Mouse (Mus musculus) forebrain, embryonic 12.5 days (tissue): Measurements from ENCODE around the gene Msmo1. TPM values are rescaled to one million over a fixed set of nuclear protein-coding genes. Genes with fewer than 3 reads are reported as not detected.

Source experiments
- ATAC-seq: fragments of 200-750 bp; cut with Nextera tagmentation; 2 replicates; pipeline ENCODE4 v1.8.0; 2017; ENCODE audit warnings: moderate TSS enrichment; ENCODE audit not compliant: low FRiP score
- H3K27ac ChIP-seq: fragments of 300-500 bp; sonication (generic); 2 replicates; pipeline ENCODE4 v1.5.1; 2016; ENCODE audit warnings: mild to moderate bottlenecking
- H3K27me3 ChIP-seq: fragments of 300-500 bp; sonication (generic); 2 replicates; pipeline ENCODE4 v1.6.1; 2016; ENCODE audit warnings: mild to moderate bottlenecking
- H3K36me3 ChIP-seq: fragments of 300-500 bp; sonication (generic); replicated peaks from 2 replicates; pipeline ENCODE4 v1.6.1; 2016; ENCODE audit warnings: mild to moderate bottlenecking
- H3K4me1 ChIP-seq: fragments of 300-500 bp; sonication (generic); 2 replicates; pipeline ENCODE4 v1.6.1; 2016
- H3K4me2 ChIP-seq: fragments of 300-500 bp; sonication (generic); 2 replicates; pipeline ENCODE4 v1.6.1; 2016; ENCODE audit warnings: mild to moderate bottlenecking, moderate library complexity
- H3K4me3 ChIP-seq: fragments of 300-500 bp; sonication (generic); replicated peaks from 2 replicates; pipeline ENCODE4 v1.5.1; 2016; ENCODE audit warnings: mild to moderate bottlenecking
- H3K9ac ChIP-seq: fragments of 300-500 bp; sonication (generic); 2 replicates; pipeline ENCODE4 v1.6.1; 2016; ENCODE audit warnings: mild to moderate bottlenecking
- H3K9me3 ChIP-seq: fragments of 300-500 bp; sonication (generic); 2 replicates; pipeline ENCODE4 v1.6.1; 2016
- WGBS: fragments of 180-500 bp; shearing (Covaris S2); methylation state at CpG from one replicate; pipeline ENCODE4 v1.1.7; 2016; 5-methylcytosine and 5-hydroxymethylcytosine counted together
- polyA plus RNA-seq: library from polyadenylated mRNA; unstranded; fragments of >200 nt; fragmentation: Nextera tagmentation; extraction: Ambion mirVana; gene quantifications from 2 replicates; pipeline ENCODE4 v1.2.1, GENCODE M21; 2016

The Msmo1 gene
- polyA plus RNA-seq, 1 experiment from 2014 or later = 194 TPM

DNA sequence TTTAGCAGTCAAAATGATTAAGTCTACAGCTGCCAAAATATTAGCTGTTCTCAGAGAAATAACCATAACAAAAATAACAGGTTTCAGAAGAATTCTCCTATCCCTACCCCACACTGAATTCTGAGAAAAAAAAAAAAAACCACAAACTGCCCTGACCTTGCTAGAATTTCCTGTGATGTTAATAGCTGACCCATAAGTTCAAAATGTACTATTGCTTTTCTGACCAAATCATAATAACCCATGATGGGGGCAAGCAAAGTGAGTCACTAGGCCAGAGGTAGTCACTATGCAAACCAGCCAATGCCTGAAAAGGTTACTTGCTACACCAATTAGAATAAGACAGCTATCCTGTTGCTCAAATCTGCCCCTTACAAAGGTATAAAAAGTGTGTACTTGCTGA lies 26.1 kb downstream of the Msmo1 start:
- Histone ChIP-seq H3K9me3 (no peaks in the 10 kb centered on the region), H3K27ac (no peak overlapping the region), H3K36me3 (no peaks in the 10 kb centered on the region), H3K4me1 (0 out of 2 replicates have a peak, but pooled peaks cover 4% of the 10 kb centered on the region), H3K27me3 (no peaks in the 10 kb centered on the region), H3K4me3 (no peak overlapping the region), H3K9ac (no peak overlapping the region), H3K4me2 (no peak overlapping the region)
- ATAC-seq = no peak

DNA sequence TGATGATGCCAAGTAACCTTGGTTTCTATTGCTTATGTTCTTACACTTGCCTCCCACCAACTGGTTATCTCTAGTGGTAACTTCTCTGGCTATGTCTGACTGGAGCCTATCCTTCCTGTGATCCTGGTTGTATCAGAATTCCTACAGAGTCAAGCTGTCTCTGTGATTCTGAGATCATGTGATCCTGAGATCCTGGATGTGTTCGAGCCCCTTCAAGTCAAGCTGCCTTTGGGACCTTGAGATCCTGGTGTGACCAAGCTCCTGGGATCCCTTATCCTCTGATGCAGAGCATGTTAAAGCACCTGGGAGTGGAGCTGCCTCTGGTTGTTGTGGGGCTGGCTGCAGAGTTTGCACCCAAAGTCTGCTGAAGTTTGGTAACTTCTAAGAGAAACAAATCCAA lies 30.4 kb downstream of the Msmo1 start:
- WGBS = 83% methylated on average over 1 of the region's 1 CpGs

DNA sequence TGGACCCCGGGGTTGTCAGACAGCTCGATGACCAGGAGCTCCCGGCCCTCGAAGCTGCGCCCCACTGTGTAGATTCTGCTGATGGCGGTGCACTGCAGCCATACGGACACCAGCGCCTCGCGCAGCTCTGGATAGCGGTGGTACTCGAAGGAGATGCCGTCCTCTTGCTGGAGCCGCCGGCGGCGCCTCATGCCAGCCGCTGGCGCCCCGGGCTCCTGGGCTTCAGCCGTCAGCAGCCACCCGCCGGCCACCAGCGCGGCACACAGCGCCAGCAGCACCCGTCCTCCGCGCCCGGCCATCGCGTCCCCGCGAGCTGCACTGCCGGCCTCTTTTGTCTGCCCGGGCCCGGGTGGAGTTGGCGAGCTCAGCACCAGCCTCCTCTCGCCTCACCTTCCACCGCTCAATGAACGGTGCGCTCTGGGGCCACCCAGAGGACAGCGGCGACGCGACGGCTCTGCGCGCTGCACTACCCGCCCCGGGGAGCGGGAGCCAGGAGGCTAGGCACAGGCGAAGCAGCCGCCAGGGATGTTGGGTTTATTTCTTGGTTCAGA lies 40.9 kb downstream of the Msmo1 start, which contains the start of gene Cpe:
TSS of gene Cpe (minus strand) at position 404 of the 551 bp plus-strand sequence.
- H3K36me3 ChIP-seq = no peaks in the 10 kb centered on the region
- WGBS = under 1% methylated on average over 51 of the region's 54 CpGs
- ATAC-seq = peak; percentile 98
- no peaks in the 10 kb centered on the region for H3K9me3 ChIP-seq
- H3K27me3 ChIP-seq = no peaks in the 10 kb centered on the region
- H3K9ac ChIP-seq = peak within 1 kb of the TSS; percentile 96
- H3K27ac ChIP-seq = peak within 1 kb of the TSS; percentile 99
- peaks cover 31% of the 10 kb centered on the region for H3K4me1 ChIP-seq
- H3K4me2 ChIP-seq = peak within 1 kb of the TSS; percentile 63
- peak within 1 kb of the TSS; percentile 81 for H3K4me3 ChIP-seq

More for the DNA sequence above, 30.4 kb downstream of the Msmo1 start:
- no peak overlapping the region for H3K4me2 ChIP-seq
- no peaks in the 10 kb centered on the region for H3K4me1 ChIP-seq
- no peak for ATAC-seq
- no peak overlapping the region for H3K9ac ChIP-seq
- no peak overlapping the region for H3K4me3 ChIP-seq
- H3K36me3 ChIP-seq = no peaks in the 10 kb centered on the region
- H3K9me3 ChIP-seq = no peaks in the 10 kb centered on the region
- no peak overlapping the region for H3K27ac ChIP-seq
- no peaks in the 10 kb centered on the region for H3K27me3 ChIP-seq

DNA sequence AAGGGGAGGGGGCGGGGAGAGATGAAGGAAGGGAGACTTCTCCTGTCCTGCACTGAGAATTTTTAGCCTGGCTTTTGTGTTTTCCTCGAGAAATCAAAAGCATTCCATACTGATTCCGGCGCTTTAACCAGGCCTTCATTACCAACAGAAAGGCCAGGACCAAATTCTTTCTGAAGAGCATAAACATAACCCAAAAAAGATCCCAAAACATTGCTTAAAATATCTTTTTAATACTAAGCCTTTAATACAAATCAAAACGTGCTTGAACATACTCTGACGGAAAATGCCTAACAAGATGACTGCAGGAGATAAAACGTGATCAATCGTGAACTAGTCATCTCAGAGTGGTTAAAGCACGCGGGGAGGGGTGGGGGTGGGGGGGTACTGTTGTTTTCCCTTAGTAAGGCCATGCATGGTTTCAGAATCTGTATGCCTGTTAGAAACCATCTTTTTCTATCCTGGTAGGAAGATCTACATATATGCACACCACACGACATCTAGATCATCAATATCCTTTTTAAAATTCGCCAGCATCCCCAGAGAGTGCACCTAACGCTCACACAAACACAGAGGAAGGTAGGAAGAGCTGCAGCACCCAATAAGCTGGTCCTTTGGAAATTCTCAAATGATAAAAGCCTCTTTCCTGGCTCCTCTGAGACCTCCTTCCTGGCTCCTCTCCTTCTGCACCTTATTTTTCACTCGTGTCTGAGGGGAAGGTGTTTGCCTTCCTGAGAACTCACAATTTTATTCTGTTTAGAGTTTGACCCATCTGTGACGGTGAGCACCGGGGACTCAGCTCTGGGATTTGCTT lies 41.8 kb downstream of the Msmo1 start:
- peaks cover 34% of the 10 kb centered on the region for H3K4me1 ChIP-seq
- H3K9ac ChIP-seq = peak overlapping the region; percentile 96
- peak overlapping the region; percentile 99 for H3K27ac ChIP-seq
- ATAC-seq = no peak
- peak overlapping the region; percentile 63 for H3K4me2 ChIP-seq
- H3K36me3 ChIP-seq = no peaks in the 10 kb centered on the region
- H3K4me3 ChIP-seq = peak overlapping the region; percentile 81
- no peaks in the 10 kb centered on the region for H3K9me3 ChIP-seq
- 6% methylated on average over 16 of the region's 16 CpGs for WGBS
- H3K27me3 ChIP-seq = no peaks in the 10 kb centered on the region

DNA sequence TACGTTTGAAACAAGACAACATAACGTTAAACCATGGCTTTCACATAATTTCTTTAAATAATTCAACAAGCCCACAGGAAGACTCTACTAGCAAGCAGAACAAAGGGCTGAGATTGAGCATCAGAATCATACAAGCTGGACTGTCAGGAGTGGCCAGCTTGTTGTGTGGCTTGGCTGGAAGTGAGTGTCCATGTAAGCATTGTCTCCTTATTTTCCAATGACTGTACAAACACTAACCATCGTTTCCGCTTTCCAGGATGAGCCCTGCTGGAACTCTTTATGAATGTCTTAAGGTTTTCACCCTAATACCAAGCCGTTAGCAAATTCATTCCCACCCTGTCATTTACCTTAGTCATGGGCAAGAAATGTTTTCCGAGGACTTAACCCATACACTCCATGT lies 42.7 kb downstream of the Msmo1 start:
- Histone ChIP-seq H3K27ac (no peak overlapping the region), H3K4me2 (peak overlapping the region; percentile 63), H3K9me3 (no peaks in the 10 kb centered on the region), H3K9ac (0 out of 2 replicates have a peak overlapping the region, but pooled peaks have one; percentile 12), H3K27me3 (no peaks in the 10 kb centered on the region), H3K36me3 (no peaks in the 10 kb centered on the region), H3K4me1 (peaks cover 34% of the 10 kb centered on the region), H3K4me3 (peak overlapping the region; percentile 81)
- 66% methylated on average over 6 of the region's 6 CpGs for WGBS
- ATAC-seq = no peak

DNA sequence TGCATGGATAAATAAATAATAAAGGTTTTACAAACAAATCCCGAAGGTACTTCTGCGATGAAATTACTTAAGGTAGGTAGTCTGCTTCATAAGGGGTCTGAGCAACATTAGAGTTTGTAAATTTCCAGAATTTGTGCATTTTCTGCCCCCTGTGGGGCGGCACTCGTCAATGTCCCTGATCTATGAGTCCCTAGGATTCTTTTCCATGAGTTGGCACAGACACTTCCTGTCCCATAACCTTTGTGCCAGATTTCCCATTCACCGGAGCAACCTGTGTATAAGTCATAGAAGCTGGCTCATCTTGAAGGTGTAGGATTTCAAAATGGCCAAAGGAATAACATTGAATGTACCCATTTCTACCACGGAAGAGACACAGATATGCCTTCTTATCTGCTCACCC lies 43.3 kb downstream of the Msmo1 start:
- ATAC-seq = no peak
- 0 out of 2 replicates have a peak overlapping the region, but pooled peaks have one; percentile 6 for H3K4me3 ChIP-seq
- WGBS = 82% methylated on average over 6 of the region's 6 CpGs
- H3K4me1 ChIP-seq = peaks cover 34% of the 10 kb centered on the region
- H3K27me3 ChIP-seq = no peaks in the 10 kb centered on the region
- H3K9me3 ChIP-seq = no peaks in the 10 kb centered on the region
- peak overlapping the region; percentile 63 for H3K4me2 ChIP-seq
- no peak overlapping the region for H3K27ac ChIP-seq
- H3K36me3 ChIP-seq = no peaks in the 10 kb centered on the region
- no peak overlapping the region for H3K9ac ChIP-seq

DNA sequence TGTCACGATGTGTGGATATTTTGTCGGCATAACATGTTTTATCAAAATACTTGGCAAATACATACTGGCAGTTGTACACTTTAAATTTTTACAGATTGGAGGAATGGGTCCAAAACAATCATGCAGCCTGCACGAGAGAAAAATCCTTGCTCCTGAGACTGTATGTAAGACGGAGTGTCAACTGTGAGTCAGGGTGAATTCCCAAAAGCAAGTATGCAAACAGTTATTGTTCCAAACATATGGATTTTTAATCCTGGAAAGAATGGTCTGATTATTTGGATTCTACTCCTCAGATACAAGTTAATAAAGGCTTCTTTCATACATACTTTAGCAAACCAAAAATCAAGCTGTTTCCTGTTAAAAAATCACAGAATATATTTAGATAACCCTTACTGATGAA lies 44.9 kb downstream of the Msmo1 start:
- ATAC-seq = no peak
- Histone ChIP-seq H3K36me3 (no peaks in the 10 kb centered on the region), H3K4me1 (peaks cover 38% of the 10 kb centered on the region), H3K4me2 (no peak overlapping the region), H3K9ac (no peak overlapping the region), H3K27ac (no peak overlapping the region), H3K9me3 (no peaks in the 10 kb centered on the region), H3K27me3 (no peaks in the 10 kb centered on the region), H3K4me3 (no peak overlapping the region)
- 74% methylated on average over 4 of the region's 4 CpGs for WGBS

DNA sequence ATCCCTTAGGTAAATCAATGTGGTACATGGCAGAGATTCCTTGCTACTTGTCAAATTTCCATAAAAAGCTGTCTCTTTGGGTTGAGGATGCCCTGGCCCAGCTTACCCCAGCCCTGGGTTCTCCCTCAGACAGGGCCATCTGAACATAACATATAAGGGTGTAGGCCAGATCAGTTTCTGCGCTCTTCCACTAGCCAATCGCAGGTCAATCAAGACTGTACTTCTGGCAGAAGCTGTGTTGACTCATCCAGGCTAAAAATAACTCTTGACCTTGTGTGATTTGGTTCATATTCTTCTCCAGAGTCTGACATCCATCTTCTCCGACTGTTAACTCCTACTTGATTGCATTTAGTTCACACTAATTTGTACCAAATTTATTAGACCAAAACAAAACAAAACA lies 45.4 kb downstream of the Msmo1 start:
- Histone ChIP-seq H3K27ac (no peak overlapping the region), H3K9ac (no peak overlapping the region), H3K4me1 (peaks cover 36% of the 10 kb centered on the region), H3K36me3 (no peaks in the 10 kb centered on the region), H3K27me3 (no peaks in the 10 kb centered on the region), H3K4me3 (no peak overlapping the region), H3K4me2 (no peak overlapping the region), H3K9me3 (no peaks in the 10 kb centered on the region)
- ATAC-seq = no peak
- 77% methylated on average over 3 of the region's 3 CpGs for WGBS

DNA sequence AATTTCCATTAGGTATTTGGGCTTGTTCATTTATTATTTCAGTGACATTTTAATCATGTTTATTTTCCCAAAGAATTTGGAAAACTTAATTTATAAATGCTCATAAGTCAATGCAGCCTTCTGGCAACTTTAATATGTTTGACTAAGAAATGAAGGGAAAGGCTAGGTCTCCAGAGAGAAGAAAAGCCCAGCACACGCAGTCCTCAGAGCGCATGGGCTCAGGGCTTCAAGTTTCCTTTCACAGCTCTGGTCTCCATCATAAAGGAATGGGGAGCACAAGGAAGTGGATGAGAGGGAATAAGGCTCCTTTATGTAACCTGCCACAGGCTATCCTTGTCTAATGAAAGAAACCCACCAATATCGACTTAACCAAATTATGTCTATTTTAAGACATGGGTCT lies 51.1 kb downstream of the Msmo1 start:
- 78% methylated on average over 3 of the region's 3 CpGs for WGBS

DNA sequence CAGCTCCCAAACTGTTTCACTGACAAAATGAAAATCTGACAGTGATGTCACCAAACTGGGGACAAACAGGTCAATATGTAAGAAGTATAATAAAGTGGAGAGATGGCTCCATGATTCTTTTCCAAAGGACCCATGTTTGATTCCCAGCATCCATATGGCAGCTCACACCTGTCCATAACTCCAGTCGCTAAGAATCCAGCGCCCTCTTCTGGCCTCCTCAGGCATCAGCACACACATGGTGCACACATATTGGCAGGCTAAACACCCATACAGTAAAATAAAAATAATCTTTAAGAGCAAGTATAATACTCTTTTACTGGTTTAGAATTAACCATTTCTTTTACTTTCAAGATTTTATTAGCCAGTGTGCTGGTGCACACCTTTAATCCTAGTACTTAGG lies 57.2 kb downstream of the Msmo1 start:
- H3K27me3 ChIP-seq = no peaks in the 10 kb centered on the region
- no peak overlapping the region for H3K4me2 ChIP-seq
- 78% methylated on average over 2 of the region's 2 CpGs for WGBS
- no peak overlapping the region for H3K27ac ChIP-seq
- H3K4me3 ChIP-seq = no peak overlapping the region
- ATAC-seq = no peak
- peaks cover 3% of the 10 kb centered on the region; the same call in 1 of the 2 replicates for H3K4me1 ChIP-seq
- H3K9me3 ChIP-seq = no peaks in the 10 kb centered on the region; the same call in 1 of the 2 replicates
- no peak overlapping the region for H3K9ac ChIP-seq
- peaks cover 6% of the 10 kb centered on the region for H3K36me3 ChIP-seq

More for the DNA sequence above, 51.1 kb downstream of the Msmo1 start:
- Histone ChIP-seq H3K4me2 (no peak overlapping the region), H3K9me3 (no peaks in the 10 kb centered on the region), H3K27me3 (no peaks in the 10 kb centered on the region), H3K27ac (no peak overlapping the region), H3K4me3 (no peak overlapping the region), H3K36me3 (peaks cover 6% of the 10 kb centered on the region), H3K4me1 (peaks cover 5% of the 10 kb centered on the region; the same call in 1 of the 2 replicates), H3K9ac (no peak overlapping the region)
- ATAC-seq = no peak

DNA sequence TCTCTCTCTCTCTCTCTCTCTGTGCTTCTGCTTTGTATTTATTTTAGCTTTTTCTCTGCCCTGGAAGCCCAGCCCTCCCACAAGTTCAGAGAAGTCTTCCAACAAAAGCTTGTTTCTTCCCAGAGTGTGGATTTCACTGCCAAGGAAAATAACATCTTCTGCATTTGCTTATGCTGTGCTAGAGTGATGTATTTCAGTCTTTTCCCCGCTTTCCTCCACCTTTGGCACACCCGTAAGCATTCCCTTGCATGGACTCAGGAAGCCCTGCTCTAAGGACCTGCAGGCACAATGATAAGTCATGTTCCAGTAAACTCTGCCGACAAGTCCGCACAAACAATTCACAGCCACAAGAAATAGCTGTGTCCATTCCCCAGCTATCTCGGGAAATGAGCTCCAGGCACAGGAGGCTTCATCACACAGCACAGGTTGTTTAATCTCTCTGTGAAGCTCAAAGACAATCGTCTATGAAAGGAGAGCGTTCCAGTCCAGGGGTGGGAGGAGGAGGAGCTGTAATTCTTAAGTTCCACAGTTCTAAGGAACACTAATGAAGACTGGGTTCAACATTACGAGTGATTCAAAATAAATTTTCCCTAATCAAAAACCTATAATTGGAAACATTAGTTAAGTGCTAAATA lies 58.5 kb downstream of the Msmo1 start:
- no peak for ATAC-seq
- Histone ChIP-seq H3K27ac (no peak overlapping the region), H3K9ac (no peak overlapping the region), H3K36me3 (0 out of 2 replicates have a peak, but pooled peaks cover 2% of the 10 kb centered on the region), H3K27me3 (no peaks in the 10 kb centered on the region), H3K4me3 (no peak overlapping the region), H3K4me1 (peaks cover 3% of the 10 kb centered on the region; the same call in 1 of the 2 replicates), H3K4me2 (no peak overlapping the region), H3K9me3 (no peaks in the 10 kb centered on the region; the same call in 1 of the 2 replicates)
- 86% methylated on average over 8 of the region's 8 CpGs for WGBS

DNA sequence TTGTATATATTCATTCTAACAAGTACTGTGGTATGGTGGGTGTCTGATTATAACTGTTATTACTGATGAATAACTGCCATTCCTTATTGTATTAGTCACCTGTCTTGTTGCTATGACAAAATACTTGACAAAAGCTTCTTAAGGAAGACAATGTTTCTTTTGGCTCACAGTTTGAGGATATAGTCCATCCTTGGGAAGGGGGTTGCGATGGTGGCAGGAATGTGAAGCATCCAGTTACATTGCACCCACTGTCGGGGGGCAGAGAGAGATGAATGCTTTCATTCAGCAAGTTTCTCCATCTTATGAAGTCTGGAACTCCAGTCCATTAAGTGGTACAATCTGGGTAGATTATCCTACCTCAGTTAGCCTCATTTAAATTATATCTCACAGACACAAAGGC lies 60.7 kb downstream of the Msmo1 start:
- no peak overlapping the region for H3K9ac ChIP-seq
- H3K9me3 ChIP-seq = no peaks in the 10 kb centered on the region; the same call in 1 of the 2 replicates
- 63% methylated on average over 2 of the region's 2 CpGs for WGBS

More for the DNA sequence above, 60.7 kb downstream of the Msmo1 start:
- Histone ChIP-seq H3K27ac (no peak overlapping the region), H3K36me3 (0 out of 2 replicates have a peak, but pooled peaks cover 2% of the 10 kb centered on the region), H3K4me3 (no peak overlapping the region), H3K4me1 (peaks cover 3% of the 10 kb centered on the region; the same call in 1 of the 2 replicates), H3K27me3 (no peaks in the 10 kb centered on the region), H3K4me2 (no peak overlapping the region)
- ATAC-seq = no peak
